Mouse (Mus musculus): ENCODE data around the gene Slc46a3. TPM values are rescaled to one million over a fixed set of nuclear protein-coding genes. Genes with fewer than 3 reads are reported as not detected.

Gene Slc46a3
- total and polyA plus RNA-seq, 3 experiments, result 4.8 to 6.6 (median 6.5) TPM

- Histone ChIP-seq H3K27me3 (replicated peaks) (no peaks in the 10 kb centered on the region), H3K4me3 (replicated peaks in 1 of 3; ENCODE audit: low read depth in 2 of 3, low read length in 2 of 3, poor library complexity in 1 of 3) (peak overlapping the region; percentile 91 to 100 (median 98)), H3K9me3 (replicated peaks; ENCODE audit: low read length) (no peaks in the 10 kb centered on the region), H3K4me1 (ENCODE audit: control insufficient read depth in 1 of 2, insufficient read depth in 2 of 2) (peaks cover 3 to 20% of the 10 kb centered on the region in 2 experiments; a peak in 3 of 4 replicates), H3K36me3 (replicated peaks in 1 of 2; ENCODE audit: control insufficient read depth in 1 of 2, insufficient read depth in 1 of 2, low read length in 1 of 2) (peaks cover 25 to 30% of the 10 kb centered on the region in 2 experiments), H3K4me2 (ENCODE audit: insufficient read depth, low read depth, poor library complexity, severe bottlenecking) (peak overlapping the region; percentile 11), H3K9ac (ENCODE audit: insufficient read depth, low read depth) (peak overlapping the region; percentile 87), H3K27ac (ENCODE audit: insufficient read depth, low read depth) (peak overlapping the region; percentile 22; the same call in 1 of the 2 replicates), H3K79me2 (replicated peaks; ENCODE audit: control insufficient read depth, extremely low read depth, insufficient read depth, poor library complexity, severe bottlenecking) (peaks cover 38% of the 10 kb centered on the region)
- TF ChIP-seq HCFC1 (IDR thresholded peaks at IDR 0.05; ENCODE audit: low read depth, low read length), result no peak
- no peak for TF ChIP-seq RAD21 (IDR thresholded peaks at IDR 0.05; ENCODE audit: low read depth, low read length)
- TF ChIP-seq SIN3A (IDR thresholded peaks at IDR 0.05; ENCODE audit: low read length), result no peak
- no peak for TF ChIP-seq MYC (IDR thresholded peaks at IDR 0.05; ENCODE audit: low read depth, low read length)
- no peak for TF ChIP-seq MEF2A (IDR thresholded peaks at IDR 0.05; ENCODE audit: borderline replicate concordance, low read depth, low read length)
- DNase-seq (ENCODE audit: extremely low read depth), result no peak
- dilution Hi-C loops (cut with MboI; ENCODE audit: extremely low pct_ligation_motif_present, extremely low pct_unique_long_range_greater_than_20kb, low sequenced_read_pairs) (no loop called here), in situ Hi-C loops (cut with MboI; ENCODE audit: low pct_ligation_motif_present, low pct_unique_long_range_greater_than_20kb, low sequenced_read_pairs) (no loop called here)
These were observed 34.6 kb downstream of the Slc46a3 start for GRCm38 (mm10) chr5:147860076-147860448.

GRCm38 (mm10) chr5:147850194-147850593 is 44.4 kb downstream of the Slc46a3 start:
- Histone ChIP-seq H3K4me1 (ENCODE audit: control insufficient read depth in 1 of 2, insufficient read depth in 2 of 2) (peaks cover 0 to 9% of the 10 kb centered on the region in 2 experiments; a peak in 2 of 4 replicates), H3K4me2 (ENCODE audit: insufficient read depth, low read depth, poor library complexity, severe bottlenecking) (no peak overlapping the region), H3K27me3 (replicated peaks) (no peaks in the 10 kb centered on the region), H3K4me3 (replicated peaks in 1 of 3; ENCODE audit: low read depth in 2 of 3, low read length in 2 of 3, poor library complexity in 1 of 3) (no peak overlapping the region), H3K79me2 (replicated peaks; ENCODE audit: control insufficient read depth, extremely low read depth, insufficient read depth, poor library complexity, severe bottlenecking) (no peaks in the 10 kb centered on the region), H3K9me3 (replicated peaks; ENCODE audit: low read length) (peaks cover 2% of the 10 kb centered on the region), H3K9ac (ENCODE audit: insufficient read depth, low read depth) (no peak overlapping the region), H3K27ac (ENCODE audit: insufficient read depth, low read depth) (no peak overlapping the region), H3K36me3 (replicated peaks in 1 of 2; ENCODE audit: control insufficient read depth in 1 of 2, insufficient read depth in 1 of 2, low read length in 1 of 2) (no peaks in the 10 kb centered on the region)
- dilution Hi-C loops (cut with MboI; ENCODE audit: extremely low pct_ligation_motif_present, extremely low pct_unique_long_range_greater_than_20kb, low sequenced_read_pairs) (no loop called here), in situ Hi-C loops (cut with MboI; ENCODE audit: low pct_ligation_motif_present, low pct_unique_long_range_greater_than_20kb, low sequenced_read_pairs) (no loop called here)
- no peak for DNase-seq (ENCODE audit: extremely low read depth)
- TF ChIP-seq ETS1 (conservative IDR thresholded peaks at IDR 0.05; ENCODE audit: low read depth, low read length) (no peak), ZNF384 (IDR thresholded peaks at IDR 0.05; ENCODE audit: low read depth, low read length) (no peak), MYC (IDR thresholded peaks at IDR 0.05; ENCODE audit: low read depth, low read length) (no peak), CHD2 (IDR thresholded peaks at IDR 0.05; ENCODE audit: low read length) (no peak), ZMIZ1 (IDR thresholded peaks at IDR 0.05; ENCODE audit: low read depth, low read length) (no peak), ZKSCAN1 (IDR thresholded peaks at IDR 0.05; ENCODE audit: borderline replicate concordance, low read depth, low read length) (no peak), MAX (IDR thresholded peaks at IDR 0.05; ENCODE audit: low read length) (no peak), USF1 (IDR thresholded peaks at IDR 0.05; ENCODE audit: low read depth, low read length) (no peak), SMC3 (IDR thresholded peaks at IDR 0.05; ENCODE audit: low read depth, low read length) (no peak)
